Mouse (Mus musculus) adipocyte (in vitro differentiated cells): Measurements from ENCODE around the gene Agtrap.
A peak's percentile ranks its signal among the peaks of the same experiment; 100 is the strongest.
"Not testable (repeated sequence)": the region's sequence is repeated elsewhere in the genome, so short reads cannot be mapped to it uniquely, and the experiment has no call there.

ENCODE experiments used
- DNase-seq: peaks from one replicate; pipeline ENCODE4 v3.0.0-alpha.2; 2016; ENCODE audit warnings: low spot score

Gene Agtrap

DNA sequence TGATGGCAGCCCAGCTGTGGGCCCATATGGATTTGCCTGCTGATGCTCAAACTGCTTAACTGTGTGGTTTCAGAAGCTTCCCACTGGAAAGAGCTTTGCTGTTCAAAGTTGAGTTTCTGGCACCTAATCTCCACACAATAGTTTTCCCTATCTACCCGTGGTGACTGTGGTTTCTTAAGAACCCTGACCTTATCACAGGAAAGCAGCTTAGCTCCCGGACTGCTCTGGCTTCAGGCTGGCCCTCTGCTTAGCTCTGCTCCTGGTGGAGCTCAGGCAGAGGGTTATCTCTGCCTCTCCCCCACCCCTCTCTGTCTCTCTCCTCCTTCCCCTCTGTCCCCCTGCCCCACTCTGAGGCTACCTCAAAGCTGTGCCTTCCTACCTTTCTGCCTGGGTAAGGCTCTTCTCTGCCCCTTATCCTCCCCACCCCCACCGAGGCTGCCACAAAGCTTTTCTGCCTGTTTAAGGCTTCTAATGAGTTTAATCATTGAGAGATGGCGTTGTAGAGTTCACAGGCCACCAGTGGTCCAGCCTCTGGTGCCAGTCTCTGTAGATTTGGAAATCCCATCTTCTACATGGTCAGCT, 41.3 kb downstream of the Agtrap start:
- no peak for DNase-seq

GRCm38 (mm10) chr4:148044113-148044512, 43.7 kb downstream of the Agtrap start:
- DNase-seq: no peak

DNA sequence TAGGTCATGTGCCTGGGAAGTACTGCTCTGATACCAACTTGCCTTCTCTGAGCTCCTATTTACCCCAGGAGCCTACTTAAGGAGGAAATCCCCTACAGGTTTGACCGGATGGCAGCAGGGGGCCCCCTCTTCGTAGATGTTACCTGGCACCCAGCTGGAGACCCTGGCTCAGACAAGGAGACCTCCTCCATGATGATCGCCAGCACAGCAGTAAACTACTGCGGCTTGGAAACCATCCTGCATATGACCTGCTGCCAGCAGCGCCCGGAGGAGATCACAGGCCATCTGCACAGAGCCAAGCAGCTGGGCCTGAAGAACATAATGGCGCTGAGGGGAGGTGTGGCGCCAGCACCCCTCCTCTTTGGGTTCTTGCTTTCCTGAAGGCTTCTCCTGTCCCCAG, 44.5 kb downstream of the Agtrap start:
- DNase-seq: not testable (repeated sequence)

- DNase-seq: peak; percentile 76
These were observed 46.1 kb downstream of the Agtrap start for GRCm38 (mm10) chr4:148041611-148042191.

DNA sequence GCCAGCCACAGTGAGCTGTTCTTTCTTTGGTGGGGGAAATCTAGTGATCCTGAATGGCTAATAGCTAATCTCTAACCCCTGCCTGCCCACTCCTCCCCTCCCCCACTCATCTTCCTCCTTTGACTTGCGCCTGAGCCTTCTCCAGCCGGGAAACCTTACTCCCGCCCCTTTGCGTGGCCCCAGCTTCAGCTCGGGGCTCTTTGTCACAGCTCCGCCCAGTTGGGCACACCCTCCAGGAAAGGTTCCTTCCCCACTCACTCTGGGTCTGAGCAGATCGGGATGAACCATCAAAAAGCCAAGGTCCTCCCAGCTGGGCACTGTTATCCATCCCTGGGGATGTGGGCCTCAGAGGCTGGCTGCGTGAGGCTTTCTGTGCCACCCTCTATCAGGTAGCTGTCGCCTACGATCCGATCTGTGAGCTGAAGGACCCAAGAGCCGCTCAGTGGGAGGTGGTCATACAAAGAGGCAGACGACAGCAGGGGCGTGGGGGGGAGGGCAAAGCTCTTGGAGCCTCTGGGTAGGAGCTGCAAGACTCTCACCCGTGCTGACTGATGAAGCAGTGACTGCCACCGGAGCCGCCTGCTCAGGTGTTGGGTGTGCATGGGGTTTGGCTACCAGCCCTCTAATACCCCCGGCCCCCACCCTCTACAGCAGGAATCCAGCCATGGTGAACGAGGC, 46.8 kb downstream of the Agtrap start:
- peak; percentile 66 for DNase-seq

GRCm38 (mm10) chr4:148040029-148040830, 47.6 kb downstream of the Agtrap start:
- DNase-seq: peak; percentile 73

GRCm38 (mm10) chr4:148039254-148040028, 48.4 kb downstream of the Agtrap start:
- peak; percentile 70 for DNase-seq

- peak; percentile 99 for DNase-seq
These were observed 49.1 kb downstream of the Agtrap start, which contains the start of the genes Clcn6 and Mthfr for GRCm38 (mm10) chr4:148038600-148039253. Clcn6 (minus strand) TSS chr4:148038821. Mthfr (plus strand) TSS chr4:148039077.

- no peak for DNase-seq
These were observed 49.7 kb downstream of the Agtrap start for GRCm38 (mm10) chr4:148038079-148038599.

- no peak for DNase-seq
These were observed 52.4 kb downstream of the Agtrap start for GRCm38 (mm10) chr4:148035440-148035839.

GRCm38 (mm10) chr4:148033858-148034410, 53.9 kb downstream of the Agtrap start:
- no peak for DNase-seq

DNA sequence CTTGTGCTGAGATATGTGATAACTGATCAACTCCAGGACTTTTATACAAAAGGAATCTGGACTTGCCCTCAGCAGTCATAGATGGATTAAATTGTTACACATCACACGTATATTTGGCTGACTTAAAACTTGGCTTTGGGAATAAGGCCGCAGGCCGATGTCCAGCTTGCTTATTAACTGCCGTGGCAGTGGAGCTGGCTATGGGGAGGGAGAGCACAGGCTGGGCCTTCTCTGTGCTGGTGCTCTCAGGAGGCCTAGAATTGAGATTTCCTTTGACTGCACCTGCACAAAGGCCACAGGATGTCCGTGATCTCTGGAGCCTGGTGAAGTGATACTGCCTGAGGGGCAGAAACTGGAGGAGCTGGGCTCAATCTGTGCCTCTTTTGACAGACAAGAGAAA, 57.3 kb downstream of the Agtrap start:
- DNase-seq: no peak

- DNase-seq: no peak
These were observed 58.5 kb downstream of the Agtrap start for GRCm38 (mm10) chr4:148029297-148029696.
